Mouse (Mus musculus): Measurements from ENCODE around the gene Wdr91.

Wdr91 gene

GRCm38 (mm10) chr6:34879101-34879740 lies 31.5 kb downstream of the Wdr91 start:
- no peak for DNase-seq (ENCODE audit: low read depth, low spot score)

GRCm38 (mm10) chr6:34877509-34878321 lies 33.0 kb downstream of the Wdr91 start, which contains the start of gene Cyren:
Cyren (minus strand) TSS chr6:34878060.
- DNase-seq (ENCODE audit: low read depth, low spot score), result peak; percentile 67

- DNase-seq (ENCODE audit: low read depth, low spot score), result no peak
These were observed 33.9 kb downstream of the Wdr91 start for GRCm38 (mm10) chr6:34876835-34877156.

GRCm38 (mm10) chr6:34875966-34876834 lies 34.5 kb downstream of the Wdr91 start:
- peak; percentile 64 for DNase-seq (ENCODE audit: low read depth, low spot score)

- peak; percentile 42 for DNase-seq (ENCODE audit: low read depth, low spot score)
These were observed 35.4 kb downstream of the Wdr91 start for GRCm38 (mm10) chr6:34875268-34875761.

GRCm38 (mm10) chr6:34874101-34874921 lies 36.4 kb downstream of the Wdr91 start:
- peak; percentile 62 for DNase-seq (ENCODE audit: low read depth, low spot score)

GRCm38 (mm10) chr6:34872871-34873270 lies 37.8 kb downstream of the Wdr91 start:
- no peak for DNase-seq (ENCODE audit: low read depth, low spot score)

- no peak for DNase-seq (ENCODE audit: low read depth, low spot score)
These were observed 38.7 kb downstream of the Wdr91 start for GRCm38 (mm10) chr6:34871929-34872328.

GRCm38 (mm10) chr6:34870724-34871123 lies 40.0 kb downstream of the Wdr91 start:
- DNase-seq (ENCODE audit: low read depth, low spot score), result no peak

GRCm38 (mm10) chr6:34870136-34870535 lies 40.5 kb downstream of the Wdr91 start:
- no peak for DNase-seq (ENCODE audit: low read depth, low spot score)

GRCm38 (mm10) chr6:34869225-34869915 lies 41.3 kb downstream of the Wdr91 start:
- DNase-seq (ENCODE audit: low read depth, low spot score), result peak; percentile 68

- DNase-seq (ENCODE audit: low read depth, low spot score), result no peak
These were observed 42.0 kb downstream of the Wdr91 start for GRCm38 (mm10) chr6:34868507-34869217.

- DNase-seq (ENCODE audit: low read depth, low spot score), result no peak
These were observed 42.7 kb downstream of the Wdr91 start for GRCm38 (mm10) chr6:34867995-34868350.

- DNase-seq (ENCODE audit: low read depth, low spot score), result no peak
These were observed 43.2 kb downstream of the Wdr91 start for GRCm38 (mm10) chr6:34867301-34867994.

- DNase-seq (ENCODE audit: low read depth, low spot score), result no peak
These were observed 43.9 kb downstream of the Wdr91 start for GRCm38 (mm10) chr6:34866786-34867185.

- no peak for DNase-seq (ENCODE audit: low read depth, low spot score)
These were observed 44.7 kb downstream of the Wdr91 start for GRCm38 (mm10) chr6:34865711-34866593.

- DNase-seq (ENCODE audit: low read depth, low spot score), result no peak
These were observed 45.5 kb downstream of the Wdr91 start for GRCm38 (mm10) chr6:34865213-34865612.

GRCm38 (mm10) chr6:34863786-34864514 lies 46.7 kb downstream of the Wdr91 start:
- DNase-seq (ENCODE audit: low read depth, low spot score), result no peak
